Mouse (Mus musculus): ENCODE results near the gene Rflnb. TPM values are rescaled to one million over a fixed set of nuclear protein-coding genes. Genes with fewer than 3 reads are reported as not detected.

Rflnb gene
- total RNA-seq, 1 experiment: 2.9 TPM

- Histone ChIP-seq H3K36me3 (ENCODE audit: control insufficient read depth, insufficient read depth, low read length, poor library complexity, severe bottlenecking) (no peaks in the 10 kb centered on the region), H3K27ac (ENCODE audit: insufficient read depth, low read depth, low read length, poor library complexity, severe bottlenecking) (no peak overlapping the region), H3K9me3 (ENCODE audit: control insufficient read depth, insufficient read depth, low read depth, low read length) (no peaks in the 10 kb centered on the region), H3K4me1 (ENCODE audit: control insufficient read depth in 2 of 2, insufficient read depth in 2 of 2, low read length in 2 of 2, poor library complexity in 1 of 2) (no peaks in the 10 kb centered on the region), H3K4me3 (ENCODE audit: insufficient read depth in 1 of 2, low read depth in 1 of 2, low read length in 2 of 2, poor library complexity in 1 of 2, severe bottlenecking in 1 of 2) (no peak overlapping the region), H3K9ac (ENCODE audit: insufficient read depth, low read depth, low read length, poor library complexity, severe bottlenecking) (no peak overlapping the region)
- no peak for TF ChIP-seq HCFC1 (IDR thresholded peaks at IDR 0.05; ENCODE audit: borderline replicate concordance, insufficient read depth, low read length)
- no peak for TF ChIP-seq CHD2 (IDR thresholded peaks at IDR 0.05; ENCODE audit: low read depth, low read length)
- TF ChIP-seq ZNF384 (IDR thresholded peaks at IDR 0.05; ENCODE audit: low read depth, low read length): no peak
- no peak for TF ChIP-seq ZC3H11A (IDR thresholded peaks at IDR 0.05; ENCODE audit: borderline replicate concordance, low read depth, low read length)
- TF ChIP-seq MAFK (IDR thresholded peaks at IDR 0.05; ENCODE audit: insufficient read depth, low read depth, low read length): no peak
- no peak for DNase-seq (ENCODE audit: low read depth, low spot score)
- in situ Hi-C loops (cut with MboI; ENCODE audit: low sequenced_read_pairs in 2 of 2, unreplicated experiment in 2 of 2): no loop called here
Measured at GRCm38 (mm10) chr11:75984581-75984980, 43.0 kb downstream of the Rflnb start.

GRCm38 (mm10) chr11:75983194-75983593, 44.4 kb downstream of the Rflnb start:
- Histone ChIP-seq H3K4me1 (ENCODE audit: control insufficient read depth in 2 of 2, insufficient read depth in 2 of 2, low read length in 2 of 2, poor library complexity in 1 of 2) (no peaks in the 10 kb centered on the region), H3K9me3 (ENCODE audit: control insufficient read depth, insufficient read depth, low read depth, low read length) (no peaks in the 10 kb centered on the region), H3K36me3 (ENCODE audit: control insufficient read depth, insufficient read depth, low read length, poor library complexity, severe bottlenecking) (no peaks in the 10 kb centered on the region), H3K27ac (ENCODE audit: insufficient read depth, low read depth, low read length, poor library complexity, severe bottlenecking) (no peak overlapping the region), H3K4me3 (ENCODE audit: insufficient read depth in 1 of 2, low read depth in 1 of 2, low read length in 2 of 2, poor library complexity in 1 of 2, severe bottlenecking in 1 of 2) (no peak overlapping the region), H3K9ac (ENCODE audit: insufficient read depth, low read depth, low read length, poor library complexity, severe bottlenecking) (no peak overlapping the region)
- in situ Hi-C loops (cut with MboI; ENCODE audit: low sequenced_read_pairs in 2 of 2, unreplicated experiment in 2 of 2): no loop called here
- DNase-seq (ENCODE audit: low read depth, low spot score): no peak
- no peak for TF ChIP-seq ZNF384 (IDR thresholded peaks at IDR 0.05; ENCODE audit: low read depth, low read length)
- no peak for TF ChIP-seq HCFC1 (IDR thresholded peaks at IDR 0.05; ENCODE audit: borderline replicate concordance, insufficient read depth, low read length)
- TF ChIP-seq MAFK (IDR thresholded peaks at IDR 0.05; ENCODE audit: insufficient read depth, low read depth, low read length): no peak
- TF ChIP-seq CHD2 (IDR thresholded peaks at IDR 0.05; ENCODE audit: low read depth, low read length): no peak
- TF ChIP-seq ZC3H11A (IDR thresholded peaks at IDR 0.05; ENCODE audit: borderline replicate concordance, low read depth, low read length): no peak

GRCm38 (mm10) chr11:75980413-75980812, 47.2 kb downstream of the Rflnb start:
- in situ Hi-C loops (cut with MboI; ENCODE audit: low sequenced_read_pairs in 2 of 2, unreplicated experiment in 2 of 2): no loop called here
- no peak overlapping the region for H3K9ac ChIP-seq (ENCODE audit: insufficient read depth, low read depth, low read length, poor library complexity, severe bottlenecking)
- H3K4me3 ChIP-seq (ENCODE audit: insufficient read depth in 1 of 2, low read depth in 1 of 2, low read length in 2 of 2, poor library complexity in 1 of 2, severe bottlenecking in 1 of 2): no peak overlapping the region
- no peak for DNase-seq (ENCODE audit: low read depth, low spot score)
- H3K36me3 ChIP-seq (ENCODE audit: control insufficient read depth, insufficient read depth, low read length, poor library complexity, severe bottlenecking): no peaks in the 10 kb centered on the region
- no peaks in the 10 kb centered on the region for H3K4me1 ChIP-seq (ENCODE audit: control insufficient read depth in 2 of 2, insufficient read depth in 2 of 2, low read length in 2 of 2, poor library complexity in 1 of 2)
- H3K9me3 ChIP-seq (ENCODE audit: control insufficient read depth, insufficient read depth, low read depth, low read length): no peaks in the 10 kb centered on the region
- TF ChIP-seq MAFK (IDR thresholded peaks at IDR 0.05; ENCODE audit: insufficient read depth, low read depth, low read length) (no peak), CHD2 (IDR thresholded peaks at IDR 0.05; ENCODE audit: low read depth, low read length) (no peak)
- no peak overlapping the region for H3K27ac ChIP-seq (ENCODE audit: insufficient read depth, low read depth, low read length, poor library complexity, severe bottlenecking)

- Histone ChIP-seq H3K4me1 (ENCODE audit: control insufficient read depth in 2 of 2, insufficient read depth in 2 of 2, low read length in 2 of 2, poor library complexity in 1 of 2) (no peaks in the 10 kb centered on the region), H3K36me3 (ENCODE audit: control insufficient read depth, insufficient read depth, low read length, poor library complexity, severe bottlenecking) (no peaks in the 10 kb centered on the region), H3K27ac (ENCODE audit: insufficient read depth, low read depth, low read length, poor library complexity, severe bottlenecking) (no peak overlapping the region), H3K9ac (ENCODE audit: insufficient read depth, low read depth, low read length, poor library complexity, severe bottlenecking) (no peak overlapping the region), H3K4me3 (ENCODE audit: insufficient read depth in 1 of 2, low read depth in 1 of 2, low read length in 2 of 2, poor library complexity in 1 of 2, severe bottlenecking in 1 of 2) (no peak overlapping the region), H3K9me3 (ENCODE audit: control insufficient read depth, insufficient read depth, low read depth, low read length) (no peaks in the 10 kb centered on the region)
- DNase-seq (ENCODE audit: low read depth, low spot score): no peak
- TF ChIP-seq ZC3H11A (IDR thresholded peaks at IDR 0.05; ENCODE audit: borderline replicate concordance, low read depth, low read length): no peak
- TF ChIP-seq CHD2 (IDR thresholded peaks at IDR 0.05; ENCODE audit: low read depth, low read length): no peak
- no peak for TF ChIP-seq HCFC1 (IDR thresholded peaks at IDR 0.05; ENCODE audit: borderline replicate concordance, insufficient read depth, low read length)
- no peak for TF ChIP-seq ZNF384 (IDR thresholded peaks at IDR 0.05; ENCODE audit: low read depth, low read length)
- TF ChIP-seq MAFK (IDR thresholded peaks at IDR 0.05; ENCODE audit: insufficient read depth, low read depth, low read length): no peak
- in situ Hi-C loops (cut with MboI; ENCODE audit: low sequenced_read_pairs in 2 of 2, unreplicated experiment in 2 of 2): no loop called here
Measured at GRCm38 (mm10) chr11:75978051-75978450, 49.5 kb downstream of the Rflnb start.

- DNase-seq (ENCODE audit: low read depth, low spot score): no peak
- Histone ChIP-seq H3K9me3 (ENCODE audit: control insufficient read depth, insufficient read depth, low read depth, low read length) (no peaks in the 10 kb centered on the region), H3K36me3 (ENCODE audit: control insufficient read depth, insufficient read depth, low read length, poor library complexity, severe bottlenecking) (no peaks in the 10 kb centered on the region), H3K4me1 (ENCODE audit: control insufficient read depth in 2 of 2, insufficient read depth in 2 of 2, low read length in 2 of 2, poor library complexity in 1 of 2) (no peaks in the 10 kb centered on the region), H3K9ac (ENCODE audit: insufficient read depth, low read depth, low read length, poor library complexity, severe bottlenecking) (no peak overlapping the region), H3K4me3 (ENCODE audit: insufficient read depth in 1 of 2, low read depth in 1 of 2, low read length in 2 of 2, poor library complexity in 1 of 2, severe bottlenecking in 1 of 2) (no peak overlapping the region), H3K27ac (ENCODE audit: insufficient read depth, low read depth, low read length, poor library complexity, severe bottlenecking) (no peak overlapping the region)
- in situ Hi-C loops (cut with MboI; ENCODE audit: low sequenced_read_pairs in 2 of 2, unreplicated experiment in 2 of 2): no loop called here
- TF ChIP-seq ZC3H11A (IDR thresholded peaks at IDR 0.05; ENCODE audit: borderline replicate concordance, low read depth, low read length) (no peak), ZNF384 (IDR thresholded peaks at IDR 0.05; ENCODE audit: low read depth, low read length) (no peak), HCFC1 (IDR thresholded peaks at IDR 0.05; ENCODE audit: borderline replicate concordance, insufficient read depth, low read length) (no peak), CHD2 (IDR thresholded peaks at IDR 0.05; ENCODE audit: low read depth, low read length) (no peak), MAFK (IDR thresholded peaks at IDR 0.05; ENCODE audit: insufficient read depth, low read depth, low read length) (no peak)
Measured at GRCm38 (mm10) chr11:75976748-75977147, 50.8 kb downstream of the Rflnb start.
